Mouse (Mus musculus) bone marrow, adult 2 months (tissue): ENCODE measurements around the gene Krt4. TPM values are rescaled to one million over a fixed set of nuclear protein-coding genes. Genes with fewer than 3 reads are reported as not detected.
A peak's percentile ranks its signal among the peaks of the same experiment; 100 is the strongest.

Experiments used
- H3K27ac ChIP-seq: fragments of 200-500 bp; 2 replicates; pipeline ENCODE4 v1.5.1; 2012; ENCODE audit warnings: low read depth, mild to moderate bottlenecking, control low read depth, inconsistent platforms, low read length; ENCODE audit not compliant: control insufficient read depth, poor library complexity, insufficient read depth
- H3K4me1 ChIP-seq: fragments of 200-500 bp; 2 replicates; pipeline ENCODE4 v1.6.1; 2011; ENCODE audit warnings: low read length; ENCODE audit not compliant: control insufficient read depth, insufficient read depth
- H3K4me3 ChIP-seq: fragments of 200-500 bp; replicated peaks from 2 replicates; pipeline ENCODE3; 2011; ENCODE audit warnings: mild to moderate bottlenecking, low read depth, low read length, control low read depth; ENCODE audit not compliant: control insufficient read depth
- CTCF ChIP-seq: fragments of 200-500 bp; IDR thresholded peaks from 2 replicates; pipeline ENCODE4 v1.5.1; 2011; ENCODE audit warnings: low read length, control low read depth; ENCODE audit not compliant: control insufficient read depth, insufficient read depth
- POLR2A ChIP-seq: fragments of 200-500 bp; IDR thresholded peaks from 2 replicates; pipeline ENCODE4 v1.6.1; 2011; ENCODE audit warnings: low read depth, mild to moderate bottlenecking, control low read depth, low read length, borderline replicate concordance; ENCODE audit not compliant: control insufficient read depth
- WGBS: fragments of 180-500 bp; shearing (Covaris S2); methylation state at CpG from one replicate; pipeline ENCODE4 v1.1.7; 2018; 5-methylcytosine and 5-hydroxymethylcytosine counted together
- polyA plus RNA-seq: library from polyadenylated mRNA; stranded (reverse); fragments of >200 nt; gene quantifications from 2 replicates; pipeline ENCODE4 v1.2.4, GENCODE M21; 2011; ENCODE audit warnings: low replicate concordance; ENCODE audit not compliant: missing spikeins, insufficient read depth, insufficient read length

The Krt4 gene
- polyA plus RNA-seq, result not detected in 2 replicates

DNA sequence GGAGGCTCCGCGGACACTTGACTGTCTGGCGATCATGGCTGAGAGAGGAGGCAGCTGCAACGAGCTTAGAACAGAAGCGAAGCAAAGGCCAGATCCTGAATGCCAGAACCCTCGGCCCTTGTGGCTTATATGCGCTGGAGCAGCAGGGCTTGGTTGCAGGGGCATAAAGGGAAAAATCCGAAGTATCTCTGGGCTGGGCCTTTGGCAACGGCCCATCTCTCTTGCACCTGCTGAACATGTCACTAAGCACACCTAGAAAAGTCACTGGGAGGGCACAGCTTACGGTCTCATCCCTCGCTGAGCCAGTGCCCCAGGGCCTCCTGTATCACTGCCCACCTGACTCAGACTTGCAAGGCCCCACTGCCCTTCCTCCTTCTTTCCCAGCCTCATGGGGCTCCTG is at the start of gene Krt4:
Gene Krt4, minus strand, starts transcription at position 101 of the 400 bp plus-strand sequence.
- H3K27ac ChIP-seq, result no peak within 1 kb of the TSS
- no peaks in the 10 kb centered on the region for H3K4me1 ChIP-seq
- TF ChIP-seq CTCF (no peak), POLR2A (no peak)
- H3K4me3 ChIP-seq, result no peak within 1 kb of the TSS
- 82% methylated on average over 11 of the region's 11 CpGs for WGBS

DNA sequence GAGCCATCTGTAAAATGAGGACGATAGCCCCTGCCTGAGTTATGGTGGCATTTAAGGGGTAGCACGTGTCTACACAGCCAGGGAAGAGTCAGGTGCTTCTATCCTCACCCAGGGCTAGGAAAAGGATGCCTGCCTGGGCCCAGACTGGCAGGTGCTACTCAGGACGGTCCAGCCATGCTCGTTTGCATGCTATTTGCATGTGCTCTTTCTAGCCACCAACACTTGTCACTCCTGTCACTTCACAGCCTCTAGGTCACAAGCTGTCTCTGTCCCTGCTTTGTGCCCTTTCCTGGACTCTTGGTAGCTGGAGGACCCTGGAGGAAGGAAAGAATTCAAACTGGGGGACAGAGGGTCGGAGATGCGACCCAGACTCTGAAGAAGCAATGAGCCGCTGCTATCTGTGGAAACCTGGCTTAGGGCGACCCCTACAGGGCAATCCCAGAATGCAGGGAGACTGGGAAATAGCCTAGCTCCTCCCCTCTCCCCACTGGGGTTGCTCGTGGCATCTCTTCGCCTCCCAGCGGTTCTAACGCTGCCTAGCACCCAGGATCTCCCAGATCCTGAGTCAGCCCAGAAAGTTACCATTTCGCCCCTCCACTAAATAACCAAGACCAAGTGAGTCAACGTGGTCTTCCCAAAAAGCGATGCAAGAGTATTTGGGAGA is 49.0 kb upstream of the Krt4 start:
- peaks cover 6% of the 10 kb centered on the region for H3K4me1 ChIP-seq
- WGBS, result 16% methylated on average over 15 of the region's 15 CpGs
- no peak overlapping the region for H3K4me3 ChIP-seq
- peak; percentile 85 for TF ChIP-seq CTCF
- no peak for TF ChIP-seq POLR2A
- H3K27ac ChIP-seq, result no peak overlapping the region

DNA sequence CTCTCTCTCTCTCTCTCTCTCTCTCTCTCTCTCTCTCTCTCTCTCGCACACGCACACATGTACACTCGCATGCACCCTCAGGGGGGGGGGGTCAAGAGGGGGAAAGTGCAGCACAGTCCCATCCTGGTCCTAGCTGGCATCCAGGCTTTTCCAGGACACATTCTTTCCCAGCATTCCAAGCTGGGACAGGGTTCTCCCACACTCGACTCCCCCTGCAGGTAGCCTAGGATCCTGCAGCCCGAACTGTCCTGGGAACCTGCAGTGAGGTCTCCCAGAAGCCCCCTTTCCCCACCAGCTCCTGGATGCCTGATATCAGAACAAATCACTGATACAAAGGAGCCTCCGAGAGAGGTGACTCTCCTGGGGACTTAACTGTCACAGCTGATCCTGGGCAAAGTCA is 46.0 kb upstream of the Krt4 start:
- 32% methylated on average over 3 of the region's 6 CpGs for WGBS
- Histone ChIP-seq H3K27ac (no peak overlapping the region), H3K4me1 (no peaks in the 10 kb centered on the region; the same call in 1 of the 2 replicates), H3K4me3 (no peak overlapping the region)
- TF ChIP-seq POLR2A (no peak), CTCF (peak; percentile 21; the same call in 1 of the 2 replicates)

GRCm38 (mm10) chr15:101966808-101967207 is 42.3 kb upstream of the Krt4 start:
- Histone ChIP-seq H3K4me3 (no peak overlapping the region), H3K4me1 (no peaks in the 10 kb centered on the region), H3K27ac (no peak overlapping the region)
- 81% methylated on average over 8 of the region's 8 CpGs for WGBS
- TF ChIP-seq POLR2A, result no peak
- TF ChIP-seq CTCF, result no peak

- no peak overlapping the region for H3K27ac ChIP-seq
- TF ChIP-seq CTCF (no peak), POLR2A (no peak)
- no peak overlapping the region for H3K4me3 ChIP-seq
- 88% methylated on average over 3 of the region's 3 CpGs for WGBS
- no peaks in the 10 kb centered on the region for H3K4me1 ChIP-seq
Observed at GRCm38 (mm10) chr15:101958891-101959290, 34.4 kb upstream of the Krt4 start.

- TF ChIP-seq CTCF (no peak), POLR2A (no peak)
- no peak within 1 kb of the TSS for H3K27ac ChIP-seq
- H3K4me3 ChIP-seq, result no peak within 1 kb of the TSS
- H3K4me1 ChIP-seq, result no peaks in the 10 kb centered on the region
- WGBS, result 74% methylated on average over 9 of the region's 9 CpGs
Observed at GRCm38 (mm10) chr15:101954187-101954586, 29.7 kb upstream of the Krt4 start, which contains the start of gene Krt78. Gene Krt78 (minus strand): TSS chr15:101954287.

DNA sequence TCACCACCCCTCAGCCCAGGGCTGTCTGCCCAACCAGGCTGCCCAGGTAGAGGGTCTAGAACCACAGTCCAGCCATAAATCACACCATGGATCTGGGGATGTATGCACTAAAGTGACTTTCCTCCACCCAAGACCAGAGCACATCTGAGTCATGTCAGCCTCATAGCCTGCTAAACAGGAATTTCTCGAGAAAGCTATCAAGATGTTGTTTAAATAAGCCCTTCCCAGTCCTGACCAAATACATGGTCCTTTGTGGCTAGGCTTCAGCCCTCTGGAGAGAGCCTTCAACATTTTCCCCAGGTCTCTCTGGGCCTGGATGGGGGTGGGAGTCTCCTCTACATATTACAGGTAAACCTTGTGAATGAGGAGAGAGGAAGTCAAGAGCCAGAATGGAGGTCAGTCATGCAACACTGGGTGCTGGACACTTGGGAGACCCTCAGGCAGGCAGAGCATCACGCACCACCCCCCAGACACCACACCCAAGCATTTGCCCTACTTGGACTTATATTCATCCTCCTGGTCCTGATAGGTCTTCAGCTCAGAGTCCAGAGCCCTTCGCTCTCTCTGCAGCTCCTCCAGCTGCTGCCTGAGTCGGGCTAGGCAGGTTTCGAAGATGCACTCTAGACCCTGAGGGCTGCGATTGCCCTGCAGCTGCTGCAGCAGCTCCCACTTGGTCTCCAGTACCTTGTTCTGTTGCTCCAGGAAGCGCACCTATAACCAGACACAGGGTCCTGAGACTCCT is 28.4 kb upstream of the Krt4 start:
- no peak overlapping the region for H3K27ac ChIP-seq
- WGBS, result 78% methylated on average over 7 of the region's 7 CpGs
- TF ChIP-seq CTCF (no peak), POLR2A (no peak)

DNA sequence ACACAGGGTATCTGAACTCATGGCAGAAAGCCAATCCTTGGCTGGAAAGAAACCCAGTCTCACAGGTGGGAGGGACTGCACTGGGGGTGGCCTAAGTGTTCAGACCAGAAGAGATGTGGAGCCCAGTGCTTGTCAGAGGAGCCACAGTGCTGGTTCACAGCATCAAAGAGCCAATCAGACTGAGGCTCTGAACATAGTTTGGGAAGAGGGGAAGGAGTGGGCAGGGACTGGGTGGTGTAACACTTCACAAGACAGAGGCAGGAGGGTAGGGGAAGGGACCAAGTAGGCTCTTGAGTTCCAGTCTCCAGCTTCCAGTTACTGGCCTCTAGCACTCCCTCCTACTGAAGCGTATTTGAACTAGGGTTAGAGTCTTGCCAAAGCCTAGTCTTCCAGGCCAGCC is 20.9 kb upstream of the Krt4 start:
- Histone ChIP-seq H3K4me1 (no peaks in the 10 kb centered on the region), H3K4me3 (no peak overlapping the region), H3K27ac (no peak overlapping the region)
- 84% methylated on average over 1 of the region's 1 CpGs for WGBS
- TF ChIP-seq POLR2A (no peak), CTCF (no peak)

More for the DNA sequence above, 28.4 kb upstream of the Krt4 start:
- H3K4me3 ChIP-seq, result no peak overlapping the region
- no peaks in the 10 kb centered on the region for H3K4me1 ChIP-seq

DNA sequence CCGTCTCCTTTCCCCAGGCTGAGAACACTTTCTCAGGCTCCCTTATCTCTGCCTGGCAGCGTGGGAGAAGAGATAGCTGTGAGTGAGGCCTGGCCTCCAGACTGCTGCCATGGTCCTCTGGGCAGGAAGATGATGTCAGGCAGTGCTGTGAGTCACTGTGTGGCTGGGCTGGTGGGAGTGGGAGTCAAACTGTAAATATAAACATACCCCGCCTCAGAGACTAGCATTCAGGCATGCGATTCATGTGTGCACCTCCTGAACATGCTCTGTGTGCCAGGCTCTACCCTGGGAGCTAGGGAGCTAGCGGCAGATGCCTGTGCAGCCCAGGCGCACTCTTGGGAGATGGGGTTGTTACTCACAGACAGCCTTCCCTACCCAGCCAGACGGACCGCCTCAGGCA is 17.4 kb upstream of the Krt4 start:
- no peak for TF ChIP-seq POLR2A
- TF ChIP-seq CTCF, result no peak
- H3K4me3 ChIP-seq, result no peak overlapping the region
- no peaks in the 10 kb centered on the region for H3K4me1 ChIP-seq
- WGBS, result 67% methylated on average over 8 of the region's 8 CpGs
- H3K27ac ChIP-seq, result no peak overlapping the region
